Mouse (Mus musculus) brain, embryonic 14.5 days (tissue): ENCODE measurements around the gene Rcc2. TPM values are rescaled to one million over a fixed set of nuclear protein-coding genes. Genes with fewer than 3 reads are reported as not detected.

Source experiments
- DNase-seq: peaks from one replicate; pipeline ENCODE4 v3.0.0-alpha.2; 2011; ENCODE audit warnings: low read depth
- CTCF ChIP-seq: fragments of 200-500 bp; IDR thresholded peaks from 2 replicates; pipeline ENCODE4 v1.5.1; 2012; ENCODE audit warnings: inconsistent platforms, mild to moderate bottlenecking, moderate library complexity, borderline replicate concordance; ENCODE audit not compliant: insufficient read depth, insufficient read length; ENCODE audit errors: extremely low read depth
- POLR2A ChIP-seq: fragments of 200-500 bp; IDR thresholded peaks from 2 replicates; pipeline ENCODE4 v1.6.1; 2012; ENCODE audit warnings: mild to moderate bottlenecking, inconsistent platforms, borderline replicate concordance; ENCODE audit not compliant: poor library complexity, insufficient read depth, insufficient read length, severe bottlenecking; ENCODE audit errors: extremely low read depth
- polyA plus RNA-seq: library from polyadenylated mRNA; depleted of rRNA; stranded (reverse); fragments of >200 nt; gene quantifications from 2 replicates; pipeline ENCODE4 v1.2.3, GENCODE M21; 2012

Gene Rcc2
- polyA plus RNA-seq, 1 experiment: 104 TPM

GRCm38 (mm10) chr4:140723801-140724200, 23.5 kb downstream of the Rcc2 start:
- DNase-seq: peak; percentile 55
- peak; percentile 74 for TF ChIP-seq CTCF
- TF ChIP-seq POLR2A: no peak

GRCm38 (mm10) chr4:140724739-140725138, 24.4 kb downstream of the Rcc2 start:
- DNase-seq: peak; percentile 70
- TF ChIP-seq POLR2A: no peak

GRCm38 (mm10) chr4:140726907-140727306, 26.6 kb downstream of the Rcc2 start:
- DNase-seq: no peak
- TF ChIP-seq POLR2A: no peak

- no peak for DNase-seq
- TF ChIP-seq POLR2A (no peak), CTCF (peak; percentile 26; the same call in 1 of the 2 replicates)
Measured at GRCm38 (mm10) chr4:140731654-140732053, 31.3 kb downstream of the Rcc2 start.

GRCm38 (mm10) chr4:140732871-140733270, 32.5 kb downstream of the Rcc2 start:
- no peak for TF ChIP-seq POLR2A
- TF ChIP-seq CTCF: no peak
- no peak for DNase-seq

GRCm38 (mm10) chr4:140740655-140741054, 40.3 kb downstream of the Rcc2 start:
- TF ChIP-seq POLR2A (no peak), CTCF (no peak)
- no peak for DNase-seq

GRCm38 (mm10) chr4:140741401-140741800, 41.1 kb downstream of the Rcc2 start:
- no peak for TF ChIP-seq CTCF
- TF ChIP-seq POLR2A: no peak

GRCm38 (mm10) chr4:140742543-140742942, 42.2 kb downstream of the Rcc2 start, which contains the start of gene Padi6:
Gene Padi6, minus strand, starts transcription at chr4:140742643.
- TF ChIP-seq POLR2A (no peak), CTCF (no peak)
- DNase-seq: no peak

More at GRCm38 (mm10) chr4:140741401-140741800, 41.1 kb downstream of the Rcc2 start:
- DNase-seq: no peak

- TF ChIP-seq POLR2A: no peak
- no peak for TF ChIP-seq CTCF
- peak; percentile 60 for DNase-seq
Measured at GRCm38 (mm10) chr4:140743086-140743485, 42.7 kb downstream of the Rcc2 start.

- TF ChIP-seq CTCF (peak; percentile 54), POLR2A (no peak)
- DNase-seq: peak; percentile 48
Measured at GRCm38 (mm10) chr4:140744654-140745053, 44.3 kb downstream of the Rcc2 start.

- peak; percentile 35 for DNase-seq
- TF ChIP-seq POLR2A (no peak), CTCF (no peak)
Measured at GRCm38 (mm10) chr4:140747978-140748377, 47.6 kb downstream of the Rcc2 start.

- DNase-seq: peak; percentile 26
- TF ChIP-seq CTCF (no peak), POLR2A (no peak)
Measured at GRCm38 (mm10) chr4:140750328-140750727, 50.0 kb downstream of the Rcc2 start.
